Mouse (Mus musculus): ENCODE data around the gene Snx14. TPM values are rescaled to one million over a fixed set of nuclear protein-coding genes. Genes with fewer than 3 reads are reported as not detected.
"Not testable (repeated sequence)": the region's sequence is repeated elsewhere in the genome, so short reads cannot be mapped to it uniquely, and the experiment has no call there.

Snx14 gene
- total RNA-seq (2022) = 10 to 100 TPM; 46.5 to 59.8 (median 53.9) TPM

- peak; percentile 96 to 97 for DNase-seq (ENCODE audit: low spot score in 2 of 2)
These were observed at the start of gene Snx14 for GRCm38 (mm10) chr9:88438555-88439237. Gene Snx14, minus strand, starts transcription at chr9:88438958.

- DNase-seq (ENCODE audit: low spot score in 2 of 2) = no peak
These were observed 45.8 kb upstream of the Snx14 start for GRCm38 (mm10) chr9:88484531-88484930.

GRCm38 (mm10) chr9:88482829-88483396 is 44.2 kb upstream of the Snx14 start:
- peak; percentile 76 to 79 for DNase-seq (ENCODE audit: low spot score in 2 of 2)

- DNase-seq (ENCODE audit: low spot score in 2 of 2) = peak; percentile 84 to 90
These were observed 43.6 kb upstream of the Snx14 start, which contains the start of gene Syncrip for GRCm38 (mm10) chr9:88482230-88482828. Gene Syncrip, minus strand, starts transcription at chr9:88482574.

GRCm38 (mm10) chr9:88481791-88482160 is 43.0 kb upstream of the Snx14 start:
- DNase-seq (ENCODE audit: low spot score in 2 of 2) = peak; percentile 9 to 17

GRCm38 (mm10) chr9:88481061-88481790 is 42.5 kb upstream of the Snx14 start:
- DNase-seq (ENCODE audit: low spot score in 2 of 2) = peak; percentile 15 to 22

- DNase-seq (ENCODE audit: low spot score in 2 of 2) = no peak
These were observed 41.4 kb upstream of the Snx14 start for GRCm38 (mm10) chr9:88480120-88480519.

- DNase-seq (ENCODE audit: low spot score in 2 of 2) = no peak
These were observed 37.4 kb upstream of the Snx14 start for GRCm38 (mm10) chr9:88476138-88476537.

GRCm38 (mm10) chr9:88461017-88461416 is 22.3 kb upstream of the Snx14 start:
- not testable (repeated sequence) for DNase-seq (ENCODE audit: low spot score in 2 of 2)

- no peak for DNase-seq (ENCODE audit: low spot score in 2 of 2)
These were observed 1.2 kb upstream of the Snx14 start for GRCm38 (mm10) chr9:88439991-88440390.

GRCm38 (mm10) chr9:88439238-88439600 is 461 bp upstream of the Snx14 start:
- no peak for DNase-seq (ENCODE audit: low spot score in 2 of 2)

- no peak for DNase-seq (ENCODE audit: low spot score in 2 of 2)
These were observed 562 bp downstream of the Snx14 start for GRCm38 (mm10) chr9:88438237-88438554.

GRCm38 (mm10) chr9:88437342-88438236 is 1.2 kb downstream of the Snx14 start:
- no peak for DNase-seq (ENCODE audit: low spot score in 2 of 2)

- no peak for DNase-seq (ENCODE audit: low spot score in 2 of 2)
These were observed 14.4 kb downstream of the Snx14 start for GRCm38 (mm10) chr9:88424356-88424755.

GRCm38 (mm10) chr9:88422428-88422827 is 16.3 kb downstream of the Snx14 start:
- DNase-seq (ENCODE audit: low spot score in 2 of 2) = no peak

GRCm38 (mm10) chr9:88416752-88417151 is 22.0 kb downstream of the Snx14 start:
- no peak for DNase-seq (ENCODE audit: low spot score in 2 of 2)

GRCm38 (mm10) chr9:88409978-88410377 is 28.8 kb downstream of the Snx14 start:
- no peak for DNase-seq (ENCODE audit: low spot score in 2 of 2)

- no peak for DNase-seq (ENCODE audit: low spot score in 2 of 2)
These were observed 34.2 kb downstream of the Snx14 start for GRCm38 (mm10) chr9:88404515-88404914.

GRCm38 (mm10) chr9:88404088-88404487 is 34.7 kb downstream of the Snx14 start:
- no peak for DNase-seq (ENCODE audit: low spot score in 2 of 2)

- no peak for DNase-seq (ENCODE audit: low spot score in 2 of 2)
These were observed 40.3 kb downstream of the Snx14 start for GRCm38 (mm10) chr9:88398461-88398860.

GRCm38 (mm10) chr9:88394852-88395251 is 43.9 kb downstream of the Snx14 start:
- peak in 1 of 2 experiments; percentile 33 for DNase-seq (ENCODE audit: low spot score in 2 of 2)
